Mouse (Mus musculus): ENCODE data around the gene Rbck1. TPM values are rescaled to one million over a fixed set of nuclear protein-coding genes. Genes with fewer than 3 reads are reported as not detected.

Rbck1 gene
- 104 and 105 TPM in 2 replicates for polyA plus RNA-seq (2014; fragmentation: Nextera tagmentation; extraction: Ambion mirVana)

DNA sequence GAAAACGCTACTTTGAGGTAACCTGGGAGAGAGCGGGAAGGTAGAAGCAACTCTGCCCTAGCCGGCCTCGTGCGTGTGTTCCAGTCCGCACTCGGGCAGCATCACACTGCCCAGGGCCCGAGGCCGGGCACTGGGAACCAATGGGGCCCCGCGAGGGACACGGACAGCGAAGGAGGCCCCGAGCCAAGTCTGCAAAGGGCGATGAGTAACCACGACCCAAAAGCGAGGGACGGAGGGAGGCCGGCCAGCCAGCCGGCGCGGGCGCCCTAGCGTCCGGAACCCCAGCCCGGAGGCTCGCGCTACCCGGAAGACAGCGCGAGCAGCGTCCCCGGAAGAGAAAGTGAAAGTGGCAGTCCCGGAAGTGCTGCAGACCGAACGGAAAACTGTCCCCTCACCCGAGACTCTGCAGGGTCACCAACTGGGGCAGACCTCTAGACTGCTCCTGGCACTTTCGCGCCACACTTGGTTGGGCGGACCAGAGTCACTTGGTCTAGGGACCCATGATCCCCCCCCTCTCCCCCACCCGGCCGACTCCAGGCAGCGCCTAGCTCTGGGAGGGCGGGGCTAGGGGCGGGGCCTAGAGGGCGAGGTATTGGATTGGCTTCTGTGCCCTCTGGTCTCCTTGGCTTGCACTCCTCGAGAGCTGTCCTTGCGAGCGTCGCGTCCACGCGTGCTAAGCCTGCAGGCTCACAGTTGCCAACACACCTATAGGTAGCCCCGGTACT is at the start of gene Rbck1:
TSS of gene Rbck1 (minus strand) at position 553 of the 725 bp plus-strand sequence.
- ATAC-seq (replicated peaks; ENCODE audit: low FRiP score): peak; percentile 95
- Histone ChIP-seq H3K9ac (ENCODE audit: low read depth, low read length) (peak within 1 kb of the TSS; percentile 95), H3K4me2 (peak within 1 kb of the TSS; percentile 96), H3K27me3 (replicated peaks; ENCODE audit: control insufficient read depth, insufficient read depth, low read length) (no peaks in the 10 kb centered on the region), H3K27ac (ENCODE audit: low read depth, low read length) (peak within 1 kb of the TSS; percentile 93), H3K4me3 (ENCODE audit: low read depth, low read length) (peak within 1 kb of the TSS; percentile 95), H3K4me1 (replicated peaks; ENCODE audit: control insufficient read depth, insufficient read depth, low read length) (peaks cover 28% of the 10 kb centered on the region), H3K36me3 (ENCODE audit: control insufficient read depth, insufficient read depth, low read length) (peaks cover 5% of the 10 kb centered on the region; the same call in 1 of the 2 replicates), H3K9me3 (ENCODE audit: control insufficient read depth, low read length) (no peaks in the 10 kb centered on the region)
- DNase-seq (ENCODE audit: low spot score): peak; percentile 94
- WGBS: under 1% methylated on average over 54 of the region's 54 CpGs

- no peak within 1 kb of the TSS for H3K9ac ChIP-seq (ENCODE audit: low read depth, low read length)
- no peak within 1 kb of the TSS for H3K4me3 ChIP-seq (ENCODE audit: low read depth, low read length)
- H3K27me3 ChIP-seq (replicated peaks; ENCODE audit: control insufficient read depth, insufficient read depth, low read length): peaks cover 40% of the 10 kb centered on the region
- H3K36me3 ChIP-seq (ENCODE audit: control insufficient read depth, insufficient read depth, low read length): no peaks in the 10 kb centered on the region
- no peak within 1 kb of the TSS for H3K27ac ChIP-seq (ENCODE audit: low read depth, low read length)
- H3K4me2 ChIP-seq: peak within 1 kb of the TSS; percentile 25
- ATAC-seq (replicated peaks; ENCODE audit: low FRiP score) (no peak), DNase-seq (ENCODE audit: low spot score) (no peak)
- no peaks in the 10 kb centered on the region for H3K4me1 ChIP-seq (replicated peaks; ENCODE audit: control insufficient read depth, insufficient read depth, low read length)
- no peaks in the 10 kb centered on the region for H3K9me3 ChIP-seq (ENCODE audit: control insufficient read depth, low read length)
- 3% methylated on average over 16 of the region's 16 CpGs for WGBS
Measured at GRCm38 (mm10) chr2:152376345-152376741, 43.9 kb upstream of the Rbck1 start, which contains the start of gene Nrsn2. Nrsn2 (minus strand) TSS chr2:152376638.

DNA sequence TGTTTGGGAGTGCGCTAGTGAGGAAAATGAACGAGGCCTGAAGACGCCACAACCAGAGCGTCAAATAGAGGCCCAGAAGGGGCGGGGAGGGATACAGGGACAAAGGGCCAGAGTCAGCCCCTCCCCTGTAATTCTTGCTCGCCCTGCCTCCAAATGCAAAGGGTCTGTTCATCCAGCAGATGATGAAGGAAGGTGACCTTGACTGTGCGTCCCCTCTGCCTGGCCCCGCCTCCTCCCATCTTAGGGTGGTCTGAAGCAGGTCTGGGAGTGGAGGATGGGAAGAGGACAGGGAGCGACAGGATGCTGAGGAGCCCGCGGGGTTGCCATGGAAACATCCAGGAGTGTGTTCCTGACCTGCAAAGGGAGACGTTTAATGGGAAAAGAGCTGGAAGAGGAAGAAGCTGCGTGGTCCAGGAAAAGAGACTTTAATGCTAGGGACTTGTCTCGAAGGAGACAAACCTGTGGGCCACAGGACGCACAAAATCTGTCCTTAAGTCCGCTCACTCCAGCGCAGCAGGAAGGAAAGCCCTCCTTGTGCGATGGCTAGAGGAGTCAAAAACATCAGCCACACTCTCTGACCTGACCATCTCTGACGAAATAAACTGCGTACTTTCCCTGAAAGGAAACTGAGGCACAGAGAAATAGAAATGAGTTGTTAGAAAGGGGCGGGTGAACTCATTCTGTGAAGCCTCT is 43.3 kb upstream of the Rbck1 start:
- H3K4me1 ChIP-seq (replicated peaks; ENCODE audit: control insufficient read depth, insufficient read depth, low read length): no peaks in the 10 kb centered on the region
- 10% methylated on average over 21 of the region's 21 CpGs for WGBS
- no peak overlapping the region for H3K27ac ChIP-seq (ENCODE audit: low read depth, low read length)
- no peaks in the 10 kb centered on the region for H3K9me3 ChIP-seq (ENCODE audit: control insufficient read depth, low read length)
- peak overlapping the region; percentile 25; the same call in 1 of the 2 replicates for H3K4me2 ChIP-seq
- ATAC-seq (replicated peaks; ENCODE audit: low FRiP score) (no peak), DNase-seq (ENCODE audit: low spot score) (no peak)
- no peak overlapping the region for H3K9ac ChIP-seq (ENCODE audit: low read depth, low read length)
- no peak overlapping the region for H3K4me3 ChIP-seq (ENCODE audit: low read depth, low read length)
- H3K27me3 ChIP-seq (replicated peaks; ENCODE audit: control insufficient read depth, insufficient read depth, low read length): peaks cover 40% of the 10 kb centered on the region
- H3K36me3 ChIP-seq (ENCODE audit: control insufficient read depth, insufficient read depth, low read length): no peaks in the 10 kb centered on the region

DNA sequence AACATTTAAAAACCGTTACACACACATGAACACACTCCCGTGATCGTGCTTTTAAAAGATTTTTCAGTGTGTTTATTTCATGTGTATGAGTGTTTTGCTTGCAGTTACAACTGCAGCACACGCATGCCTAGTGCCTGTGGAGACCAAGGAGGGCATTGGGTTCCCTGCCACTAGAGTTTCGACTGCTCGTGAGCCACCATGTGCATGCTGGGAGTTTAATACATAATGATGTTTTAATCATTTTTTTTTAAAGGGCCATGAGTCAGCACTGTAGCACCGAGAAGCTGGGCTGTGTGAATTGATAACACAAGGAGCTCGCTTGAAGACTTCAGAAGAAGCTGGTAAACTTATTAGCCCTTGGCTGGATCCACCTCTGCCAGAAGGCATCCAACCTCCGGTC is 41.1 kb upstream of the Rbck1 start:
- Histone ChIP-seq H3K36me3 (ENCODE audit: control insufficient read depth, insufficient read depth, low read length) (no peaks in the 10 kb centered on the region), H3K4me2 (no peak overlapping the region), H3K4me1 (replicated peaks; ENCODE audit: control insufficient read depth, insufficient read depth, low read length) (no peaks in the 10 kb centered on the region), H3K27me3 (replicated peaks; ENCODE audit: control insufficient read depth, insufficient read depth, low read length) (peaks cover 40% of the 10 kb centered on the region), H3K27ac (ENCODE audit: low read depth, low read length) (no peak overlapping the region), H3K4me3 (ENCODE audit: low read depth, low read length) (no peak overlapping the region), H3K9me3 (ENCODE audit: control insufficient read depth, low read length) (no peaks in the 10 kb centered on the region), H3K9ac (ENCODE audit: low read depth, low read length) (no peak overlapping the region)
- no peak for ATAC-seq (replicated peaks; ENCODE audit: low FRiP score)
- WGBS: 72% methylated on average over 9 of the region's 9 CpGs
- DNase-seq (ENCODE audit: low spot score): no peak

DNA sequence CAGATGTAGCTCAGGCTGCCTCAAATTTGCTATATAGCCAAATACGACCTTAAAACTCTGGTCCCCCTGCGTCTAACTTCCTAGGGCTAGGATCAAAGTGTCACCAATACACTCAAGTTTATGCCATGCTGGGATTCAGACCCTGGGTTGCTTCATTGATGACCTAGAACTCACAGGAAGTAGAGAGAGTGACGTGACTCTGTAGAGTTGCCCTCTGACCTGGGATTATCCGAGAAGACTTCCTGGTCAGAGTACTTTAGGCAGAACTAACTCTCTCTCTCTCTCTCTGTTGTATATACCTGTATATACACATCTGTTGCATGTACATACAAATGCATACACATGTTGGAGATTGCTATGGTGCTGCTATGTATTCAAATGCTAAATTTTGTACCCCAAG is 40.2 kb upstream of the Rbck1 start:
- Histone ChIP-seq H3K27ac (ENCODE audit: low read depth, low read length) (no peak overlapping the region), H3K27me3 (replicated peaks; ENCODE audit: control insufficient read depth, insufficient read depth, low read length) (peaks cover 39% of the 10 kb centered on the region)
- WGBS: 53% methylated on average over 4 of the region's 4 CpGs

DNA sequence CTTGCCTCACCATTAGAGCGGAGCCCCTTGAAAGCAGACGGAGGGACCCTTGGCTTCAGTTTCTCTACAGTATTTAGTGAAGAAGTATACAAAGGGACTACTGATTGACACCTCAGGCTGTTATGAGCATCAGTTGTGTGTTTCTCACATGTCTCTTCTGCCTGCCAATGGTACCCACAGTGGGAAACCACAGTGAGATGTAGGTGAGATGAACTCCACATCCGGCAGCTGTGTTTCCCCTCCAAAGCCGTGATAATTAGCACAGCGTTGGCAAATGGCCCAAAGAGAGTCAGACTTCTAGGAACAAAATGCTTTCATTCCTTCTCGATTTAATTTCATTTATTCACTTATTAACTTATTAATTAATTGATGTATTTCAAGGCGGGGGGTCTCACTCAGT is 39.7 kb upstream of the Rbck1 start:
- Histone ChIP-seq H3K4me3 (ENCODE audit: low read depth, low read length) (no peak overlapping the region), H3K9me3 (ENCODE audit: control insufficient read depth, low read length) (no peaks in the 10 kb centered on the region), H3K36me3 (ENCODE audit: control insufficient read depth, insufficient read depth, low read length) (no peaks in the 10 kb centered on the region), H3K4me2 (no peak overlapping the region), H3K4me1 (replicated peaks; ENCODE audit: control insufficient read depth, insufficient read depth, low read length) (no peaks in the 10 kb centered on the region), H3K27me3 (replicated peaks; ENCODE audit: control insufficient read depth, insufficient read depth, low read length) (peaks cover 34% of the 10 kb centered on the region), H3K9ac (ENCODE audit: low read depth, low read length) (no peak overlapping the region), H3K27ac (ENCODE audit: low read depth, low read length) (no peak overlapping the region)
- no peak for DNase-seq (ENCODE audit: low spot score)
- no peak for ATAC-seq (replicated peaks; ENCODE audit: low FRiP score)
- 70% methylated on average over 7 of the region's 7 CpGs for WGBS

More for the DNA sequence above, 40.2 kb upstream of the Rbck1 start:
- H3K4me3 ChIP-seq (ENCODE audit: low read depth, low read length): no peak overlapping the region
- no peaks in the 10 kb centered on the region for H3K36me3 ChIP-seq (ENCODE audit: control insufficient read depth, insufficient read depth, low read length)
- no peaks in the 10 kb centered on the region for H3K9me3 ChIP-seq (ENCODE audit: control insufficient read depth, low read length)
- no peak overlapping the region for H3K4me2 ChIP-seq
- H3K4me1 ChIP-seq (replicated peaks; ENCODE audit: control insufficient read depth, insufficient read depth, low read length): no peaks in the 10 kb centered on the region
- H3K9ac ChIP-seq (ENCODE audit: low read depth, low read length): no peak overlapping the region
- ATAC-seq (replicated peaks; ENCODE audit: low FRiP score): no peak
- no peak for DNase-seq (ENCODE audit: low spot score)

DNA sequence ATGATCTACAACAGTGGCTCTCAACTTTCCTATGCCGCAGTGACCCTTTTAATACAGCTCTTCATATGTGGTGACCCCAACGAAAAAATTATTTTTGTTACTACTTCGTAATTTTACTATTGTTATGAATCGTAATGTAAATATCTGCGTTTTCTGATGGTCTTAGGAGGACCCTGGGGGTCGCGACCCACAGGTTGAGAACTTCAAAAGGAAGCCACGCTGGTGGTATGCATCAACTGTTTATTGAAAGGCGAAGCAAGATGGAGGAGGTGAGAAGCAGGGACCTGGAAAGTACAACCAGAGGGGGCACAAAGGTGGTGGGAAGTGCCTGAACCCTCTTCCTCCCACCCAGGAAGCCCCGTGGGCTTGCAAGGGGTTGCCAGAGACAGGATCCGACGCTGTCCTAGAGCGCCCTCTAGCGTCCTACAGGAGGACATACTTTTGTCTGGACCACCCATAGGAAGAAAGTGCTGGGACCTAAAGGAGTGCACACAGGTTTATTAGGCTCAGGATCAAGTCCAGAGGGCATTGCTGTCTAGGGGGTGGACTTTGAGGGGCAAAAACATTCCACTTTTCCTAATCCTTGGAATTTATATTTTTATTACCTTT is 36.2 kb upstream of the Rbck1 start:
- Histone ChIP-seq H3K9me3 (ENCODE audit: control insufficient read depth, low read length) (no peaks in the 10 kb centered on the region), H3K27me3 (replicated peaks; ENCODE audit: control insufficient read depth, insufficient read depth, low read length) (no peaks in the 10 kb centered on the region; the same call in 1 of the 2 replicates), H3K27ac (ENCODE audit: low read depth, low read length) (no peak overlapping the region), H3K4me3 (ENCODE audit: low read depth, low read length) (no peak overlapping the region), H3K36me3 (ENCODE audit: control insufficient read depth, insufficient read depth, low read length) (no peaks in the 10 kb centered on the region), H3K9ac (ENCODE audit: low read depth, low read length) (no peak overlapping the region), H3K4me1 (replicated peaks; ENCODE audit: control insufficient read depth, insufficient read depth, low read length) (peaks cover under 1% of the 10 kb centered on the region; the same call in 1 of the 2 replicates), H3K4me2 (0 out of 2 replicates have a peak overlapping the region, but pooled peaks have one; percentile 28)
- DNase-seq (ENCODE audit: low spot score) (peak; percentile 45), ATAC-seq (replicated peaks; ENCODE audit: low FRiP score) (no peak)
- WGBS: 27% methylated on average over 14 of the region's 14 CpGs

GRCm38 (mm10) chr2:152367917-152368316 is 35.5 kb upstream of the Rbck1 start:
- Histone ChIP-seq H3K4me3 (ENCODE audit: low read depth, low read length) (no peak overlapping the region), H3K27ac (ENCODE audit: low read depth, low read length) (no peak overlapping the region), H3K4me2 (no peak overlapping the region), H3K27me3 (replicated peaks; ENCODE audit: control insufficient read depth, insufficient read depth, low read length) (no peaks in the 10 kb centered on the region; the same call in 1 of the 2 replicates), H3K9ac (ENCODE audit: low read depth, low read length) (no peak overlapping the region), H3K4me1 (replicated peaks; ENCODE audit: control insufficient read depth, insufficient read depth, low read length) (peaks cover 4% of the 10 kb centered on the region; the same call in 1 of the 2 replicates), H3K36me3 (ENCODE audit: control insufficient read depth, insufficient read depth, low read length) (no peaks in the 10 kb centered on the region), H3K9me3 (ENCODE audit: control insufficient read depth, low read length) (no peaks in the 10 kb centered on the region)
- ATAC-seq (replicated peaks; ENCODE audit: low FRiP score): no peak
- no peak for DNase-seq (ENCODE audit: low spot score)
- WGBS: 73% methylated on average over 5 of the region's 5 CpGs
